Mouse (Mus musculus) mouse embryonic stem cell (cell line): Measurements from ENCODE around the gene Gm9970.

Experiments
- in situ Hi-C, 2 experiments: fragments of 300-500 bp; cut with MboI; formaldehyde crosslinking; loops; 1 replicate in 1 of 2; 3 replicates in 1 of 2; pipeline ENCODE4 v1.14.3; 2019 to 2020; ENCODE audit warnings: low sequenced_read_pairs in 2 of 2, low pct_unique_long_range_greater_than_20kb in 1 of 2, mixed read lengths in 1 of 2; ENCODE audit not compliant: unreplicated experiment in 1 of 2

Gene Gm9970

DNA sequence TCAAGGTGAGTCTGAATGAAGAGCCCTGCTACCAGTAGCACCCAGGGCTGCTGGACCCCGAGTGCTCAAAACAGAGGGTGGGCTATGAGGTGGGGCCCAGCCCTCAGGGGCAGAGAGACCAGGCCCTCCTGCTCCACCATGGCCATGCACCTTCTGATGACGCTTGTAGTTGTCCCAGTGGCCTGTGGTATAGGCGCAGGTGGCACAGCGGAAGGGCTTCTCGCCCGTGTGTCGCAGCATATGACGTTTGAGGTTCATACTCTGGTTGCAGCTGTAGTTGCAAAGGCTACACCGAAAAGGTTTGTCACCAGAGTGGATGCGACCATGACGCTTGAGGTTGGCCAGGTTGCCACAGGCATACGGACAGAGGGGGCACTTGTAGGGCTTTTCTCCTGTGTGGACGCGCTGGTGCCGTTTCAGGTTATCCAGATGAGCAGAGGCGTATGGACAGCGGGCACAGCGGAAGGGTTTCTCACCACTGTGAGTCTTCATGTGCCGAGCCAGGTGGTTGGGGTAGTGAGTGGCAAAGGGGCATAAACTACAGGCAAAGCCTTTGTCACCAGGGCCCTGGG is 41.6 kb downstream of the Gm9970 start:
- in situ Hi-C loops: no loop called here

GRCm38 (mm10) chr5:31198616-31199320 is 42.3 kb downstream of the Gm9970 start:
- in situ Hi-C loops: no loop called here

DNA sequence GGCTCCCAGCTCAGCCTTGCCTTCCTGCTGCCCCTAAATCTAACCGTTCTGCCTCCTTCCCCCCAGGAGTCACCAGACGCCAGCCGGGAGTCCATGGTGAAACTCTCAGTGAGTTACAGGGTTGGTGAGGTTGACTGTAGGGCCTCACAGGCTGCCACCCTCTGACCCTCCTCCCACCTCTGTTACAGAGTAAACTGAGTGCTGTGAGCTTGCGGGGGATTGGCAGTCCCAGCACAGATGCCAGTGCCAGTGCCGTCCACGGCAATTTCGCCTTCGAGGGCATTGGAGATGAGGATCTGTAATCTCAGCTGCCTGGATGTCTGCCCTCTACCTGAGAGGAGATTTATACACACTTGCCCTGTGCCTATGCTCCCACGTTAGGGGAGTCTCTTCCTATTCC is 42.9 kb downstream of the Gm9970 start:
- in situ Hi-C loops: no loop called here

DNA sequence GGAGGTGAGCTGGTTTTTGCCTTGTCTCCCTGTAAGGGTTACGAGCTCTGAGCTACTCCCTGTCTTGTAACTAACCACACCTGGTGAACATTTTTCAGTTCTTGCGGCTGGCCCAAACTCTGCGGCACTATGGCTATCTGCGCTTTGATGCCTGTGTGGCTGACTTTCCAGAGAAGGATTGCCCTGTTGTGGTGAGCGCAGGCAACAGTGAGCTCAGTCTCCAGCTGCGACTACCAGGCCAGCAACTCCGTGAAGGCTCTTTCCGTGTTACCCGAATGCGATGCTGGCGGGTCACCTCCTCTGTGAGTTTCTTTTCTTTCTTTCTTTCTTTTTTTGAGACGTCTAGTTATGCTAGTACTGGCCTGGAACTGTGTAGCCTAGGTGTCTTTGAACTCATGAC is 44.0 kb downstream of the Gm9970 start:
- in situ Hi-C loops: no loop called here

GRCm38 (mm10) chr5:31196207-31196606 is 44.8 kb downstream of the Gm9970 start:
- in situ Hi-C loops: no loop called here

GRCm38 (mm10) chr5:31195671-31196070 is 45.4 kb downstream of the Gm9970 start:
- in situ Hi-C loops: no loop called here

GRCm38 (mm10) chr5:31194486-31195485 is 46.2 kb downstream of the Gm9970 start:
- in situ Hi-C loops: no loop called here

- in situ Hi-C loops: no loop called here
Measured at GRCm38 (mm10) chr5:31193631-31194281, 47.3 kb downstream of the Gm9970 start.

DNA sequence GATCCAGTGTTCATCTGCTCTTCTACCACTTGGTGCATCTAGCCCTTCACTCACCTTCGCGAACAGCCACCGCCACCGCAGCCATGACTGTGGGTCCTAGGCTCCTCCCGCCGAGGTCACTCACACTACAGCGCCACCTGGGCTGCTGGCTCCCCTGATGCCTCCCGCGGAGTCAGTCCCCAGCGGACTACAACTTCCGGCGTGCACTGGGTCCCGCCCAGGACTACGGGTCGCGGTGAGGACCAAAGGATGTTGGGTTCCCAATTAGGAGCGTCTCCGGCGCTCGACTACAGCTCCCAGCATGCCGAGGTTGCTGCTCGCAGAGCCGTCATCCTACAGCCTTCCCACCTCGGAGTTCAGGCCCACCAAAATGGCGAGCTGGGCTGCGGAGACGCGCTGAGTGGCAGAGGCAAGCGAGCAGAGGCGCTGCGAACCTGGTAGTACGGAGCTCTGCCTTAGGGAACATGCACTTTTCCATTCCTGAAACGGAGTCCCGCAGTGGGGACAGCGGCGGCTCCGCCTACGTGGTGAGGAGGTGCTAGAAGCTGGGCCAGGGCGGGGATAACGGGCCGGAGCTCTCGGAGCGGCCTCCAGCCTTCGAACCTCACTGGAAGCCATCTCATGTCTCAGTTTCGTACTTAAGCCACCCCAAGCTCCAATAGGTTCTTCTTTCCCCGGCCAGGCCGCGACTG is 47.9 kb downstream of the Gm9970 start, which contains the start of the genes Snx17 and Eif2b4:
TSS of gene Snx17 (plus strand) at position 289 of the 692 bp plus-strand sequence.
TSS of gene Eif2b4 (minus strand) at position 492 of the 692 bp plus-strand sequence.
- in situ Hi-C loops: no loop called here

DNA sequence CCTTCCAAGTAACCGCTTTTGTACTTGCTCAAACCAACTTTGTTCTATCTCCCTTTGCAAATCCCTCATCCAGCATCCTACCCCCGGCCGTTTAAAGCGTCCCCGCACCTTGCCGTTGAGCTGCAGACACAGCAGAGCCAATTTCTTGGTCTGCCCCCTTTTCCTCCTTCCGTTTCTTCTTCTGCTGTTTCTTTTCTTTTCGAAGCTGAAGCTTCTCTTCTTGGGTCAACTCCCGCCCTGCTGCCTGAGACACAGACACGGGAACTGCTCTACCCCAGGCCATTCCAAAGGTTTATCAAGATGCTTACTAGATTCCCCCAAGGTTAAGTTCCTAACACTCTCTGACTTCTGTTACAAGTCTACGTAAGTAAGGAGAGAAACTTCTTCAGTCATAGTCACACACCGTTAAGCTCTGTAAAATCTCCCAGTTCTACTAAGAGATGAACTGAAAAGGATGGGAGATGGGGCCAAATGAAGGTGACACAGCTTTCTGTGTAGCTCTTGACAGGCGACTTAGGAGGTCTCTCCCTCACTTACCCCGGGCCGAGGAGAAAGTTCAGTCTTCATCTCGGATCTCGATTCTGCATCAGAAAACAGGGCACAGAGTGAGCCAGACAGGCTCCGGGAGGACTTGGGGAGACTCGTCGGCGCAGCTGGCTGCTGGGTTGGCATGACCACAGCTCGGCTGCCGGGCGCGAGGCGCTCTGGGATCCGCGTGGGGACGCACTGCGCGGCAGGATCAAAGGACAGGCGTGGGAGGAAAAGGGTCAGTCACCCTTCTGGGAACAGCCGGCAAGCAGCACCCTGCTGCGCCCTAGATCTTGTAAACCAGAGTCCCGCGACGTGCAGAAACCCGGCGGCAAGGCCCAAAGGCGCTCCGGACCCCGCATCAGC is 48.7 kb downstream of the Gm9970 start:
- in situ Hi-C loops: no loop called here
